Mouse (Mus musculus): ENCODE results near the gene Ccdc9. TPM values are rescaled to one million over a fixed set of nuclear protein-coding genes. Genes with fewer than 3 reads are reported as not detected.

Gene Ccdc9
- total RNA-seq, 2 experiments from 2014 or later, result 45.5 to 59.0 TPM

Other genes starting within 250 kb of the Ccdc9 start
- 10 to 100 TPM; 12.1 to 12.6 TPM for gene Bicra, start 238.9 kb downstream of the Ccdc9 start, total RNA-seq (2021)
- gene Zfp541, start 225.0 kb downstream of the Ccdc9 start, total RNA-seq (2021), result under 1 TPM in 1 of 2 experiments, not detected in 1; 0.05 TPM
- 100 to 1,000 TPM; 141 to 153 TPM for gene Napa, start 188.3 kb downstream of the Ccdc9 start, total RNA-seq (2021)
- gene Kptn, start 166.9 kb downstream of the Ccdc9 start, total RNA-seq (2021), result 10 to 100 TPM; 11.7 to 13.9 TPM
- gene Slc8a2, start 157.0 kb downstream of the Ccdc9 start, total RNA-seq (2021), result 1 to 10 TPM in 1 of 2 experiments, under 1 TPM in 1; 0.54 to 1.1 TPM
- 10 to 100 TPM in 1 of 2 experiments, 1 to 10 TPM in 1; 9.5 to 11.7 TPM for gene Meis3, start 111.7 kb downstream of the Ccdc9 start, total RNA-seq (2021)
- 10 to 100 TPM in 1 of 2 experiments, 1 to 10 TPM in 1; 9.3 to 10.5 TPM for gene Dhx34, start 64.8 kb downstream of the Ccdc9 start, total RNA-seq (2021)
- gene C5ar2, start 42.6 kb downstream of the Ccdc9 start, total RNA-seq (2021), result under 1 TPM; 0.08 to 0.17 TPM
- 1 to 10 TPM; 6.1 to 8.8 TPM for gene C5ar1, start 27.3 kb downstream of the Ccdc9 start, total RNA-seq (2021)
- gene Inafm1, start 13.2 kb downstream of the Ccdc9 start, total RNA-seq (2021), result 10 to 100 TPM; 13.8 to 18.8 TPM
- gene Bbc3, start 21.6 kb upstream of the Ccdc9 start, total RNA-seq (2021), result 1 to 10 TPM; 9.1 to 9.7 TPM
- 10 to 100 TPM; 76.3 to 77.6 TPM for gene Sae1, start 101.0 kb upstream of the Ccdc9 start, total RNA-seq (2021)
- 10 to 100 TPM; 49.3 to 51.8 TPM for gene Zc3h4, start 114.1 kb upstream of the Ccdc9 start, total RNA-seq (2021)
- gene Tmem160, start 166.0 kb upstream of the Ccdc9 start, total RNA-seq (2021), result 10 to 100 TPM; 21.1 to 27.2 TPM
- gene Npas1, start 190.9 kb upstream of the Ccdc9 start, total RNA-seq (2021), result not detected

Data from gastrocnemius, postnatal 4 days (tissue).